Mouse (Mus musculus) heart, postnatal 0 days (tissue): ENCODE results near the gene Trak1.
A peak's percentile ranks its signal among the peaks of the same experiment; 100 is the strongest.

Source experiments
- CTCF ChIP-seq: IDR thresholded peaks from 2 replicates; pipeline ENCODE4 v1.5.1; 2016; ENCODE audit warnings: antibody characterized with exemption, control low read depth, low read depth
- EP300 ChIP-seq: IDR thresholded peaks from 2 replicates; pipeline ENCODE4 v1.6.1; 2016; ENCODE audit warnings: antibody characterized with exemption, low read depth

DNA sequence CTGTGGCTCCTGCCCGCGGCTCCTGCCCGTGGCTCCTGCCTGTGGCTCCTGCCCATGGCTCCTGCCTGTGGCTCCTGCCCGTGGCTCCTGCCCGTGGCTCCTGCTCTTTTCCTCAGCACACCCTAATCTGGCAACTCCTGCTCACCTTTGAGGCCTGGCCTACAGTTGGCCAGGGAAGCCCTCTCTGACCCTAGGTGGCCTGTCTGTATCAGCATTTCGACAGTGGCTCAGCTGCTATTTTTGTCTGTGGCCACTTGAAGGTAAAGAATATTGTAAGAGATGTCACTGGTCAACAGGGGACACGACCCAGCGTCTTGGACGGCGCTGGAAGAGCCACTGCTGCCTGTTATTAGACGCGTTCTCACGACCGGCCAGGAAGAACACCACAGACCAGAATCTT, 24.7 kb downstream of the Trak1 start:
- TF ChIP-seq EP300 (0 out of 2 replicates have a peak, but pooled peaks have one; percentile 18), CTCF (no peak)
